Mouse (Mus musculus): Measurements from ENCODE around the gene Aff1. TPM values are rescaled to one million over a fixed set of nuclear protein-coding genes. Genes with fewer than 3 reads are reported as not detected.

Gene Aff1
- total and polyA plus RNA-seq, 3 experiments: 10.5 to 46.9 (median 37.4) TPM

- Histone ChIP-seq H3K27ac (peak overlapping the region; percentile 36), H3K36me3 (ENCODE audit: control insufficient read depth, insufficient read depth, low read length) (no peaks in the 10 kb centered on the region), H3K27me3 (ENCODE audit: control insufficient read depth, insufficient read depth, low read length) (no peaks in the 10 kb centered on the region), H3K4me1 (ENCODE audit: control insufficient read depth, insufficient read depth, low read length) (peaks cover 1% of the 10 kb centered on the region; the same call in 1 of the 2 replicates), H3K79me2 (replicated peaks; ENCODE audit: control insufficient read depth, insufficient read depth, low read length) (no peaks in the 10 kb centered on the region), H3K9ac (ENCODE audit: low read depth, low read length) (no peak overlapping the region), H3K4me3 (no peak overlapping the region)
- intact Hi-C loops (cut with DNase I): no loop called here
- 58% methylated on average over 2 of the region's 2 CpGs for WGBS
- no peak for DNase-seq
- TF ChIP-seq CTCF (IDR thresholded peaks at IDR 0.05) (no peak), POLR2A (IDR thresholded peaks at IDR 0.05; ENCODE audit: insufficient read depth, low read depth, low read length) (no peak), EP300 (IDR thresholded peaks at IDR 0.05; ENCODE audit: insufficient read depth, low read depth, low read length) (no peak)
Measured at GRCm38 (mm10) chr5:103747098-103747497, 54.9 kb downstream of the Aff1 start.

GRCm38 (mm10) chr5:103748343-103748742 lies 56.2 kb downstream of the Aff1 start:
- no peaks in the 10 kb centered on the region for H3K27me3 ChIP-seq (ENCODE audit: control insufficient read depth, insufficient read depth, low read length)
- DNase-seq: no peak
- no peak overlapping the region for H3K27ac ChIP-seq
- no peak overlapping the region for H3K9ac ChIP-seq (ENCODE audit: low read depth, low read length)
- H3K4me1 ChIP-seq (ENCODE audit: control insufficient read depth, insufficient read depth, low read length): peaks cover 4% of the 10 kb centered on the region
- no peak for TF ChIP-seq EP300 (IDR thresholded peaks at IDR 0.05; ENCODE audit: insufficient read depth, low read depth, low read length)
- H3K79me2 ChIP-seq (replicated peaks; ENCODE audit: control insufficient read depth, insufficient read depth, low read length): no peaks in the 10 kb centered on the region
- H3K36me3 ChIP-seq (ENCODE audit: control insufficient read depth, insufficient read depth, low read length): no peaks in the 10 kb centered on the region
- H3K4me3 ChIP-seq: no peak overlapping the region
- intact Hi-C loops (cut with DNase I): no loop called here

DNA sequence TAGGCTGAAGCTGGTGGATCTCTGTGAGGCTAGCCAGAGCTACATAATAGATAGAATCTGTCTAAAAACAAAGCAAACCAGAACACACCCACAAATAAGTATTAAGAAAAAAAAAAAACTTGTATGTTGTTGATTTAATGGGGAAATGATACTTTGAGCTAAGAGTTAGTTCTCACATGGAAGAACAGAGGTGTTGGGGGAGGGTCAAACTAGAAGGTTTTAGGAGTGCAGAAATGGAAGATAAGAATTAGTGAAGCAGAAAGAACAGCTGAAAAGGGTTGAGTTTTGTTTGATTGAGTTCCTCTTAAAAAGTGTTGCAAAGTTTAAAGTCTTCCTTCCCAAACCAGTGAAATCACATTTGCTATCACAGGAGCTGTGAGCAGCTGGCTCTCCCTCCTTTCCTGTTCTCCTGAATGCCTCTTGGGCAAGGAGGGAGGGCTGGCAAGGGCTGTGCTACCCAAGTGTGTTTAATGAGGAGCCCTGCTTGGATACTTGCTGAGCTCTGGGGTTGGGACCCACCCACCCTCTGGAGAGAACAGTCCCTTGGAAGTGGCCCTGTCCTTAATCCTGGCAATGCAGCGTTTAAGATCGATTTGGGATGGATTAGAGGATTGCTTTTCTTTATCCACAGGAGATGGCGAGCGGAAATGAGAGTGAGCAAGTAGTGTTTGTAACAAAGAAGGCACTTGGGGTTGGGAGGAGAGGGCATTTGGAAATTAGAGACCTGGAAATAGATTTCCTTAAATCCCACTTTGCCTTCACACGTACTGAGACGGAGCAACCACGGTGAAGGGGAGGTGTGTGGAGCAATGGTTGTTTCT lies 57.5 kb downstream of the Aff1 start:
- DNase-seq: no peak
- TF ChIP-seq POLR2A (IDR thresholded peaks at IDR 0.05; ENCODE audit: insufficient read depth, low read depth, low read length) (no peak), EP300 (IDR thresholded peaks at IDR 0.05; ENCODE audit: insufficient read depth, low read depth, low read length) (no peak), CTCF (IDR thresholded peaks at IDR 0.05) (no peak)
- WGBS: 78% methylated on average over 7 of the region's 7 CpGs
- no peak overlapping the region for H3K27ac ChIP-seq
- H3K36me3 ChIP-seq (ENCODE audit: control insufficient read depth, insufficient read depth, low read length): no peaks in the 10 kb centered on the region
- no peaks in the 10 kb centered on the region for H3K27me3 ChIP-seq (ENCODE audit: control insufficient read depth, insufficient read depth, low read length)
- peaks cover 4% of the 10 kb centered on the region for H3K4me1 ChIP-seq (ENCODE audit: control insufficient read depth, insufficient read depth, low read length)
- H3K9ac ChIP-seq (ENCODE audit: low read depth, low read length): no peak overlapping the region
- no peak overlapping the region for H3K4me3 ChIP-seq
- intact Hi-C loops (cut with DNase I): loop anchor here (5.0 kb wide), 1 partner anchor 38 kb away; no protein-coding TSS in a partner anchor
- H3K79me2 ChIP-seq (replicated peaks; ENCODE audit: control insufficient read depth, insufficient read depth, low read length): no peaks in the 10 kb centered on the region

GRCm38 (mm10) chr5:103752665-103753510 lies 60.7 kb downstream of the Aff1 start:
- peak overlapping the region; percentile 100 for H3K27ac ChIP-seq
- intact Hi-C loops (cut with DNase I): loop anchor here (1.0 to 5.0 kb wide), 3 partner anchors 34 to 64 kb away; partner anchors contain the start of gene Aff1
- no peaks in the 10 kb centered on the region for H3K27me3 ChIP-seq (ENCODE audit: control insufficient read depth, insufficient read depth, low read length)
- peaks cover 14% of the 10 kb centered on the region for H3K4me1 ChIP-seq (ENCODE audit: control insufficient read depth, insufficient read depth, low read length)
- peak overlapping the region; percentile 70 for H3K9ac ChIP-seq (ENCODE audit: low read depth, low read length)
- peaks cover 4% of the 10 kb centered on the region; the same call in 1 of the 2 replicates for H3K36me3 ChIP-seq (ENCODE audit: control insufficient read depth, insufficient read depth, low read length)
- TF ChIP-seq POLR2A (IDR thresholded peaks at IDR 0.05; ENCODE audit: insufficient read depth, low read depth, low read length) (peak; percentile 35; the same call in 1 of the 2 replicates), EP300 (IDR thresholded peaks at IDR 0.05; ENCODE audit: insufficient read depth, low read depth, low read length) (no peak)
- peak; percentile 69 to 70 for DNase-seq
- 2% methylated on average over 23 of the region's 23 CpGs for WGBS
- H3K4me3 ChIP-seq: peak overlapping the region; percentile 96
- H3K79me2 ChIP-seq (replicated peaks; ENCODE audit: control insufficient read depth, insufficient read depth, low read length): 0 out of 2 replicates have a peak, but pooled peaks cover 2% of the 10 kb centered on the region

- intact Hi-C loops (cut with DNase I): loop anchor here (1.0 to 5.0 kb wide), 4 partner anchors 20 to 64 kb away; partner anchors contain the start of gene Aff1
- Histone ChIP-seq H3K9ac (ENCODE audit: low read depth, low read length) (peak overlapping the region; percentile 97), H3K27ac (peak overlapping the region; percentile 100), H3K79me2 (replicated peaks; ENCODE audit: control insufficient read depth, insufficient read depth, low read length) (0 out of 2 replicates have a peak, but pooled peaks cover 2% of the 10 kb centered on the region), H3K27me3 (ENCODE audit: control insufficient read depth, insufficient read depth, low read length) (no peaks in the 10 kb centered on the region), H3K4me1 (ENCODE audit: control insufficient read depth, insufficient read depth, low read length) (peaks cover 16% of the 10 kb centered on the region), H3K4me3 (peak overlapping the region; percentile 96), H3K36me3 (ENCODE audit: control insufficient read depth, insufficient read depth, low read length) (peaks cover 5% of the 10 kb centered on the region)
- DNase-seq: peak; percentile 94 to 95
- TF ChIP-seq CTCF (IDR thresholded peaks at IDR 0.05) (no peak), POLR2A (IDR thresholded peaks at IDR 0.05; ENCODE audit: insufficient read depth, low read depth, low read length) (peak; percentile 76), EP300 (IDR thresholded peaks at IDR 0.05; ENCODE audit: insufficient read depth, low read depth, low read length) (0 out of 2 replicates have a peak, but pooled peaks have one; percentile 54)
- under 1% methylated on average over 84 of the region's 86 CpGs for whole genome bisulfite sequencing
Measured at GRCm38 (mm10) chr5:103753511-103754329, 61.5 kb downstream of the Aff1 start.
